Mouse (Mus musculus): Measurements from ENCODE around the gene Mill1. TPM values are rescaled to one million over a fixed set of nuclear protein-coding genes. Genes with fewer than 3 reads are reported as not detected.

Mill1 gene
- polyA plus RNA-seq (2017; shearing (Covaris generic)), result not detected

GRCm38 (mm10) chr7:18245047-18245446, at the start of gene Mill1:
Gene Mill1, plus strand, starts transcription at chr7:18245347.

Other genes starting within 250 kb of the Mill1 start
- not detected for gene Ceacam13, start 235.5 kb upstream of the Mill1 start, polyA plus RNA-seq (2017; shearing (Covaris generic))
- not detected for gene Ceacam12, start 179.4 kb upstream of the Mill1 start, polyA plus RNA-seq (2017; shearing (Covaris generic))
- not detected for gene Igfl3, start 68.9 kb upstream of the Mill1 start, polyA plus RNA-seq (2017; shearing (Covaris generic))
- gene Psg18, start 109.7 kb downstream of the Mill1 start, polyA plus RNA-seq (2017; shearing (Covaris generic)), result not detected
- not detected for gene Psg28, start 186.7 kb downstream of the Mill1 start, polyA plus RNA-seq (2017; shearing (Covaris generic))
- gene Psg26, start 238.8 kb downstream of the Mill1 start, polyA plus RNA-seq (2017; shearing (Covaris generic)), result not detected

Data from effector memory CD4-positive, alpha-beta T cell, adult 5 months (primary cell).